Mouse (Mus musculus) C3H10T1/2 (cell line): ENCODE measurements around the gene Rab37. TPM values are rescaled to one million over a fixed set of nuclear protein-coding genes. Genes with fewer than 3 reads are reported as not detected.

ENCODE experiments used
- polyA plus RNA-seq, 2 experiments: library from polyadenylated mRNA; unstranded; fragments of >200 nt; fragmentation: generic; extraction: Trizol; gene quantifications; one replicate each; pipeline ENCODE4 v1.2.1; 2012; ENCODE audit warnings: missing spikeins in 2 of 2

The Rab37 gene
- polyA plus RNA-seq: under 1 TPM; 0.01 to 0.07 TPM

DNA sequence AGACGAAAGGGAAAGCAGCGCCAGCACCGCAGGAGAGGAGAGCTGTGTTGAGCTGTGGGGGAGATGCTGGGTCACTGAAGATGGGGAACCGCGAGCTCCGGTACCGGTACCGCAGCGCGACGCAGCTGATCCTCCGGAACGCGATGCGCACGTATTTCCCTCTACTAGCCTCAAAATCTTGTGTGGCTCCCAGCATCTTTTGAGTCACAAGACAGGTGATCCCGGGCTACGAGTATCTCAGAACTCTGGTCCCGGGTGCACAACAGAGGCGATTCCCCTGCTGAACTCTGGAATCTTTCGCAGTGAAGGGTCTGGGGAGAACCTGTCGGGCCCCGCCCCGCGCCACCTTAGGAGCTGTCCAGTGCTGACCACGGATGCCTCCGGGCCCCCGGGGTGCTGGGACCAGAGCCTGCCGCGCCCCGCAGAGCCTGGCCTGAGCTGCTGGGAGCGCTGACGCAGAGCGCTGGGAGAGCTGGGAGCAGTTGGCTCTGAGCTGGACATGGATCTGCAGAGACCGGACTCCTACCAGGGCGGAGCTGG lies at the start of gene Rab37:
Gene Rab37 (plus strand): TSS at position 70 of the 540 bp plus-strand sequence.

DNA sequence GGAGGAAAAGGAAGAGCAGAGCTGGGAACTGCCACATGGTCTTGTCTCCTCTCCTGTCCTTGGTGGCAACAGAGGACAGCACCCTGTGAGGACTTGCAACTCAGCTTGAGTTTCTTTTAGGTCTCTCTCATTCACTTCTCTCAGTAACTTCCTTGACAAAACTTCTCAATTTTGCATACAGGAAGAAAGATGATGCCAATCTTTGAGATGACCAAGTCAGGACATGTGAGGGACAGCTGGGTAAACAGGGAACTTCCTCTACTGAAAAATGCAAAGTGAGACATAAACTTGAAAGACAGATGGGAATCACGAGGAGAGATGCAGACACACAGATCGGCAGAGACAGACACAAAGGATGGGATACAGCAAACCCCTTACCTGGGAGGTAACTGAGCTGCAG lies 43.0 kb upstream of the Rab37 start, which contains the start of gene Cd300ld3:
Gene Cd300ld3 (minus strand): TSS at position 151 of the 400 bp plus-strand sequence.

DNA sequence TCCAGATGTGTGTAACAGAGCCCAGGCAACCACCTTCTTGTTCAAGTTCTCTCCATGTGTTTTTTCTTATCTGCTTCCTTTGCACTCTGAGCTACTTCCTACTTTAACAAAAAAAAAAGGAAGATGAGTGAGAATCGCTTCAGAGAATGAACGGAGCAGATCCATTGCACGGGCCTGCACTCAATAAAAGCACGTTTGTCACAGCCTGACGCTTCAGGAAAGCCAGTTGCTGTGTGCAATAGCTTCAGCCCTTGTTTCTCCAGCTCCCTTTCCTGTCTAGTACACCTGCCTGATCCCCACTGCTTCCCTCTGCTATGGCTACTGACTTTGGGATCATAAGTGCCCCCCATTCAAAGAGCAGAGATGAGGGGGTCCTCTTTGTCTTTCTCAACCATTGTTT lies 29.2 kb upstream of the Rab37 start, which contains the start of gene Cd300e:
Gene Cd300e (minus strand): TSS at position 101 of the 400 bp plus-strand sequence.

DNA sequence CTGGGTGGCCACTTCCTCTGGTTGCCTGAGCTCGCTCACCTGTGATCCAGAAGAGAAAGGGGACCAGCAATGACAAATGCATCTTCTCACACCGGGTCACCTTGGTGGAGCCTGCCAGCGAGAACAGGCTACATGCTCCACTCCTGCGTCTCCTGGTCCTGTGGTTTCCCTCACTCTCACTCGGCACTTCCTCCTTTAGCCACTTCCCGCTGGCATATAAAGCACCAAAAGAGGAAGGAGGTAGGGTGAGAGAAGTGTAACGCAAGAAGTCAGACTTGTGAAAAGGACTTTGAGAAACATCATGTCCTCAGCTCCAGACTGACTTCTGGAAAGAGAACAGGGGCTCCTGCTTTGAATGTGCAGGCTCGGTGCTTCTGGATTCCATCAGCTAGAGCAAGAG lies 42.6 kb downstream of the Rab37 start, which contains the start of gene Cd300lf:
Gene Cd300lf (minus strand): TSS at position 193 of the 400 bp plus-strand sequence.

DNA sequence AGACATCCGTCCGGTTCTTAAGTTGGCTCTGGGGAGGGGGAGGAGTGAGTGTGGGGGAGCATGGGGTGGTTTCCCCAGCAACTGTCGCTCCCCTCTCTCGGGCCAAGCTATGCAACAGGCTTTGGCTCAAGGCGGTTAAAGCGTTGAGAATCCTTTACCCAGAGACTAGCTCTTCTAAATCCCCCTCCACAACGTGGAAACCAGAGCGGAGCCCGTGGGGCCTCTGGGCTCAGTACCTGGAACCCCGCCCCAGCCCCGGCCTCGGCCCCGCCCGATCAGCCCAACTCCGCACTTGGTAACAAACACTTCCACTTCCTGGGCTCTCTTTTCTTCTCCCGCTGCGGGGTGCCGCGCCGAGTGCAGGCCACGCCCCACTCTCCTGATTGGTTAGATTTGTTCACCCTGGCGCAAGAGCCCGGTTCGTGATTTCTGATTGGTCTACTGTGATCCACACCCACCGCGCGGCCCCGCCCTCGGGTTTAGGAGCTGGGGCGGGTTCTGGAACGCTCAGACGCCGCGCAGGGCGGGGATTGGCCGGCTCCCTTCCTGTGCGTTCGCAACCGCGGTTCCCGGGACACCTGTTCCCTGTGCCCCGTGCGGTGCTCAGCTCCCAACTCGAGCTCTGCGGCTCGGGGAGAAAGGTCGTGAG lies 71.7 kb downstream of the Rab37 start, which contains the start of gene Slc9a3r1:
Gene Slc9a3r1 (plus strand): TSS at position 510 of the 649 bp plus-strand sequence.

DNA sequence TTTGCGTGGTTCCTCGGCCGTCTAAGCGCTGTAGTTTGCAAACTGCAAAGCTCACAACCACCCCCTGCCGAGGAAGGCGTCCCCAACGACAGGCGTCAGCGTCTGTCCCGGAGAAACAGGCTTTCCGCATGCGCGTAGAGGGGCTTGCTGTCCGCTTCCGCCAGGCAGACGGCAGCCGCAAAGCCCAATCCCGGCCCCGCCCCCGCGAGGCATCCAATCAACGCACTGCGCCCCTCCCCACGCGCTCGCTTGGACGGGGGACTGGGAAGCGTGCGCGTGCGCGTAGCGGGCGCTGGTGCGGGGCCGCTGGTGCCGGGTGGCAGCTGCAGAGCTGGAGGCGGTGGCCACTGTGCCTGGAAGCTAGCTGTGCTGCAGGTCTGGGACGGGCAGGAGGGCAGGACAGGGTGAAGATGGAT lies 96.0 kb downstream of the Rab37 start, which contains the start of gene Tmem104:
Gene Tmem104 (plus strand): TSS at position 264 of the 416 bp plus-strand sequence.

DNA sequence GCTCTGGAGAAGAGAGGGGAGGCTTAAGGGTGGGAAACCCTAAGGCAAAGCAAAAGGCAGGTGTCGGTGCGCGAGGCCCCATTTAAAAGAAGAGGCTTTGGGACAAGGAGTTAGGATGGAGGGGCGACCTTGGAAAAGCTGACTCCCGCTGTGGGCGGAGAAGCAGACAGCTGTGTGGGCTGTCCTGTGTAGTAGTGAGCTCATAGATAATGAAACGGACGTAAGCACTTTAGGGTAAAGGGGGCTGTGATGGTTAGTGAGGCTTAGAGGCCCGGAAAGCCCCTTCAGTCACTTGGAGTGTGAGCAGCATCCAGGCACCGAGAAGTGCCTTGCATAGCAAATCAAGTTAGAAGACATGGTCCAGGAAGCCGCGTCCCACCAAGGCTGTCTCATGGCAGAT lies 96.5 kb downstream of the Rab37 start, which contains the start of gene Nat9:
Gene Nat9 (minus strand): TSS at position 167 of the 400 bp plus-strand sequence.

Other genes starting within 250 kb of the Rab37 start
- gene Gprc5c, start 240.3 kb upstream of the Rab37 start, polyA plus RNA-seq: not detected
- not detected for gene Cd300a, start 201.4 kb upstream of the Rab37 start, polyA plus RNA-seq
- gene Cd300lb, start 157.0 kb upstream of the Rab37 start, polyA plus RNA-seq: under 1 TPM; 0.04 to 0.23 TPM
- not detected for gene Cd300c, start 122.3 kb upstream of the Rab37 start, polyA plus RNA-seq
- gene Cd300ld, start 101.5 kb upstream of the Rab37 start, polyA plus RNA-seq: not detected
- not detected for gene Cd300c2, start 89.6 kb upstream of the Rab37 start, polyA plus RNA-seq
- not detected for gene Cd300ld2, start 75.2 kb upstream of the Rab37 start, polyA plus RNA-seq
- not detected for gene Cd300ld4, start 64.4 kb upstream of the Rab37 start, polyA plus RNA-seq
- gene Cd300ld5, start 53.7 kb upstream of the Rab37 start, polyA plus RNA-seq: not detected
- not detected for gene Cd300ld3, start 43.0 kb upstream of the Rab37 start, polyA plus RNA-seq
- not detected for gene Cd300e, start 29.3 kb upstream of the Rab37 start, polyA plus RNA-seq
- not detected for gene Cd300lf, start 42.6 kb downstream of the Rab37 start, polyA plus RNA-seq
- gene Slc9a3r1, start 71.9 kb downstream of the Rab37 start, polyA plus RNA-seq: 10 to 100 TPM; 13.5 to 58.4 TPM
- gene Tmem104, start 96.1 kb downstream of the Rab37 start, polyA plus RNA-seq: 1 to 10 TPM; 3.2 to 9.7 TPM
- 10 to 100 TPM; 19.1 to 27.4 TPM for gene Nat9, start 96.4 kb downstream of the Rab37 start, polyA plus RNA-seq
- not detected for gene Grin2c, start 175.8 kb downstream of the Rab37 start, polyA plus RNA-seq
- gene Fdxr, start 185.6 kb downstream of the Rab37 start, polyA plus RNA-seq: 10 to 100 TPM; 15.6 to 23.1 TPM
- under 1 TPM in 1 of 2 experiments, not detected in 1; 0.05 TPM for gene Fads6, start 206.2 kb downstream of the Rab37 start, polyA plus RNA-seq
- under 1 TPM in 1 of 2 experiments, not detected in 1; 0.06 TPM for gene Otop2, start 215.7 kb downstream of the Rab37 start, polyA plus RNA-seq
- gene Ush1g, start 230.6 kb downstream of the Rab37 start, polyA plus RNA-seq: under 1 TPM; 0.11 to 0.34 TPM
- gene Otop3, start 243.3 kb downstream of the Rab37 start, polyA plus RNA-seq: not detected